Mouse (Mus musculus) liver, postnatal 0 days (tissue): ENCODE measurements at regions not wholly inside any gene's neighbourhood (a gene's known extent, or its start where the extent isn't known, plus 50 kb on each side); places are given as distances from the start of the nearest gene placed in this dataset.

Source experiments
- CTCF ChIP-seq: sonication (generic); IDR thresholded peaks from 2 replicates; pipeline ENCODE4 v1.5.1; 2016; ENCODE audit warnings: antibody characterized with exemption, low read depth
- EP300 ChIP-seq: IDR thresholded peaks from 2 replicates; pipeline ENCODE4 v1.6.1; 2016; ENCODE audit warnings: antibody characterized with exemption, low read depth, mild to moderate bottlenecking

DNA sequence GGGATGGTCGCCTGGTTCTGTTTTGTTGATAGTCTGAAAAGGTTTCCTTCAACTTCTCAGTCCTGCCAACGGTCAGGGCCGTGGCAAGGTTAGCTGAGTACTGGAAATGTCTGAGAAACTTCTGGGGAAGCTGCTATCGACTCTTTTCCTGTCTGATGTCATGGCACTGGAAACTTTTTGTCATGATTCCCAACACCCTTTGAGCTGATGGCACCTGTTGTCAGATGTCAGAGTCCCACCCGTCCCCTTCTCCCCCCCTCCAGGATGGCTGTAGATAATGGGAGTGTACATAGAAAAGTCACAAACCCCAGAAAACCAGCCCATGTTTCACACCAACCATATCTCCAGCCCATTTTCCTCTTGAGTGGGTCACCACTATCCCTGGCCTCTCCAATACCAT, 167.0 kb downstream of the Ackr3 start:
- TF ChIP-seq CTCF (no peak), EP300 (no peak)
